Mouse (Mus musculus): ENCODE data around the gene Uchl4. TPM values are rescaled to one million over a fixed set of nuclear protein-coding genes. Genes with fewer than 3 reads are reported as not detected.

Uchl4 gene
- polyA plus RNA-seq, 1 experiment from 2014 or later: 5.4 TPM

GRCm38 (mm10) chr9:64202866-64203265, 32.1 kb upstream of the Uchl4 start:
- no peak overlapping the region for H3K4me2 ChIP-seq
- H3K4me1 ChIP-seq (replicated peaks; ENCODE audit: control insufficient read depth, insufficient read depth, low read length): no peaks in the 10 kb centered on the region
- H3K9me3 ChIP-seq (ENCODE audit: control insufficient read depth, low read length): no peaks in the 10 kb centered on the region
- DNase-seq (ENCODE audit: low spot score): no peak
- no peak overlapping the region for H3K9ac ChIP-seq (ENCODE audit: low read depth, low read length)
- H3K27ac ChIP-seq (ENCODE audit: low read depth, low read length): no peak overlapping the region
- ATAC-seq (replicated peaks; ENCODE audit: low FRiP score): no peak
- peaks cover 12% of the 10 kb centered on the region for H3K36me3 ChIP-seq (ENCODE audit: control insufficient read depth, insufficient read depth, low read length)
- no peak overlapping the region for H3K4me3 ChIP-seq (ENCODE audit: low read depth, low read length)
- no peaks in the 10 kb centered on the region for H3K27me3 ChIP-seq (replicated peaks; ENCODE audit: control insufficient read depth, insufficient read depth, low read length)

GRCm38 (mm10) chr9:64207509-64208084, 27.4 kb upstream of the Uchl4 start:
- H3K27me3 ChIP-seq (replicated peaks; ENCODE audit: control insufficient read depth, insufficient read depth, low read length): no peaks in the 10 kb centered on the region
- WGBS: 87% methylated on average over 3 of the region's 3 CpGs

GRCm38 (mm10) chr9:64214452-64214851, 20.5 kb upstream of the Uchl4 start:
- H3K4me3 ChIP-seq (ENCODE audit: low read depth, low read length): no peak overlapping the region
- no peak for ATAC-seq (replicated peaks; ENCODE audit: low FRiP score)
- H3K9ac ChIP-seq (ENCODE audit: low read depth, low read length): no peak overlapping the region
- H3K9me3 ChIP-seq (ENCODE audit: control insufficient read depth, low read length): no peaks in the 10 kb centered on the region
- H3K27me3 ChIP-seq (replicated peaks; ENCODE audit: control insufficient read depth, insufficient read depth, low read length): no peaks in the 10 kb centered on the region
- no peak overlapping the region for H3K27ac ChIP-seq (ENCODE audit: low read depth, low read length)
- WGBS: 83% methylated on average over 17 of the region's 17 CpGs
- DNase-seq (ENCODE audit: low spot score): no peak
- H3K36me3 ChIP-seq (ENCODE audit: control insufficient read depth, insufficient read depth, low read length): peaks cover 8% of the 10 kb centered on the region
- H3K4me1 ChIP-seq (replicated peaks; ENCODE audit: control insufficient read depth, insufficient read depth, low read length): no peaks in the 10 kb centered on the region
- no peak overlapping the region for H3K4me2 ChIP-seq

More at GRCm38 (mm10) chr9:64207509-64208084, 27.4 kb upstream of the Uchl4 start:
- no peak overlapping the region for H3K9ac ChIP-seq (ENCODE audit: low read depth, low read length)
- H3K4me1 ChIP-seq (replicated peaks; ENCODE audit: control insufficient read depth, insufficient read depth, low read length): no peaks in the 10 kb centered on the region
- no peak overlapping the region for H3K27ac ChIP-seq (ENCODE audit: low read depth, low read length)
- ATAC-seq (replicated peaks; ENCODE audit: low FRiP score) (no peak), DNase-seq (ENCODE audit: low spot score) (no peak)
- peaks cover 17% of the 10 kb centered on the region for H3K36me3 ChIP-seq (ENCODE audit: control insufficient read depth, insufficient read depth, low read length)
- H3K4me2 ChIP-seq: no peak overlapping the region
- no peaks in the 10 kb centered on the region for H3K9me3 ChIP-seq (ENCODE audit: control insufficient read depth, low read length)
- no peak overlapping the region for H3K4me3 ChIP-seq (ENCODE audit: low read depth, low read length)

- H3K9me3 ChIP-seq (ENCODE audit: control insufficient read depth, low read length): no peaks in the 10 kb centered on the region
- H3K27ac ChIP-seq (ENCODE audit: low read depth, low read length): no peak overlapping the region
- H3K4me2 ChIP-seq: no peak overlapping the region
- no peaks in the 10 kb centered on the region; the same call in 1 of the 2 replicates for H3K4me1 ChIP-seq (replicated peaks; ENCODE audit: control insufficient read depth, insufficient read depth, low read length)
- H3K36me3 ChIP-seq (ENCODE audit: control insufficient read depth, insufficient read depth, low read length): peaks cover 6% of the 10 kb centered on the region
- H3K27me3 ChIP-seq (replicated peaks; ENCODE audit: control insufficient read depth, insufficient read depth, low read length): no peaks in the 10 kb centered on the region
- no peak overlapping the region for H3K9ac ChIP-seq (ENCODE audit: low read depth, low read length)
- no peak for ATAC-seq (replicated peaks; ENCODE audit: low FRiP score)
- DNase-seq (ENCODE audit: low spot score): no peak
- H3K4me3 ChIP-seq (ENCODE audit: low read depth, low read length): no peak overlapping the region
- WGBS: 51% methylated on average over 4 of the region's 4 CpGs
Observed at GRCm38 (mm10) chr9:64216090-64216489, 18.9 kb upstream of the Uchl4 start.

- H3K9ac ChIP-seq (ENCODE audit: low read depth, low read length): no peak overlapping the region
- H3K27ac ChIP-seq (ENCODE audit: low read depth, low read length): no peak overlapping the region
- H3K36me3 ChIP-seq (ENCODE audit: control insufficient read depth, insufficient read depth, low read length): peaks cover 6% of the 10 kb centered on the region
- H3K4me3 ChIP-seq (ENCODE audit: low read depth, low read length): no peak overlapping the region
- H3K4me1 ChIP-seq (replicated peaks; ENCODE audit: control insufficient read depth, insufficient read depth, low read length): no peaks in the 10 kb centered on the region; the same call in 1 of the 2 replicates
- H3K27me3 ChIP-seq (replicated peaks; ENCODE audit: control insufficient read depth, insufficient read depth, low read length): no peaks in the 10 kb centered on the region
- WGBS: 91% methylated on average over 2 of the region's 2 CpGs
- H3K4me2 ChIP-seq: no peak overlapping the region
- ATAC-seq (replicated peaks; ENCODE audit: low FRiP score) (no peak), DNase-seq (ENCODE audit: low spot score) (no peak)
- H3K9me3 ChIP-seq (ENCODE audit: control insufficient read depth, low read length): no peaks in the 10 kb centered on the region
Observed at GRCm38 (mm10) chr9:64216641-64217040, 18.4 kb upstream of the Uchl4 start.

GRCm38 (mm10) chr9:64217887-64218286, 17.1 kb upstream of the Uchl4 start:
- H3K9ac ChIP-seq (ENCODE audit: low read depth, low read length): no peak overlapping the region
- H3K4me3 ChIP-seq (ENCODE audit: low read depth, low read length): no peak overlapping the region
- no peak overlapping the region for H3K27ac ChIP-seq (ENCODE audit: low read depth, low read length)
- H3K4me2 ChIP-seq: no peak overlapping the region
- ATAC-seq (replicated peaks; ENCODE audit: low FRiP score) (no peak), DNase-seq (ENCODE audit: low spot score) (no peak)
- no peaks in the 10 kb centered on the region; the same call in 1 of the 2 replicates for H3K36me3 ChIP-seq (ENCODE audit: control insufficient read depth, insufficient read depth, low read length)
- no peaks in the 10 kb centered on the region for H3K9me3 ChIP-seq (ENCODE audit: control insufficient read depth, low read length)
- no peaks in the 10 kb centered on the region; the same call in 1 of the 2 replicates for H3K4me1 ChIP-seq (replicated peaks; ENCODE audit: control insufficient read depth, insufficient read depth, low read length)
- no peaks in the 10 kb centered on the region for H3K27me3 ChIP-seq (replicated peaks; ENCODE audit: control insufficient read depth, insufficient read depth, low read length)

- no peak overlapping the region for H3K9ac ChIP-seq (ENCODE audit: low read depth, low read length)
- no peak overlapping the region for H3K27ac ChIP-seq (ENCODE audit: low read depth, low read length)
- H3K4me2 ChIP-seq: no peak overlapping the region
- no peaks in the 10 kb centered on the region for H3K9me3 ChIP-seq (ENCODE audit: control insufficient read depth, low read length)
- ATAC-seq (replicated peaks; ENCODE audit: low FRiP score) (no peak), DNase-seq (ENCODE audit: low spot score) (no peak)
- 81% methylated on average over 1 of the region's 1 CpGs for WGBS
- no peak overlapping the region for H3K4me3 ChIP-seq (ENCODE audit: low read depth, low read length)
- H3K36me3 ChIP-seq (ENCODE audit: control insufficient read depth, insufficient read depth, low read length): no peaks in the 10 kb centered on the region; the same call in 1 of the 2 replicates
- no peaks in the 10 kb centered on the region for H3K27me3 ChIP-seq (replicated peaks; ENCODE audit: control insufficient read depth, insufficient read depth, low read length)
- H3K4me1 ChIP-seq (replicated peaks; ENCODE audit: control insufficient read depth, insufficient read depth, low read length): no peaks in the 10 kb centered on the region; the same call in 1 of the 2 replicates
Observed at GRCm38 (mm10) chr9:64219305-64219704, 15.7 kb upstream of the Uchl4 start.

GRCm38 (mm10) chr9:64219772-64220420, 15.1 kb upstream of the Uchl4 start:
- H3K9me3 ChIP-seq (ENCODE audit: control insufficient read depth, low read length): no peaks in the 10 kb centered on the region
- WGBS: 86% methylated on average over 10 of the region's 10 CpGs
- no peak for DNase-seq (ENCODE audit: low spot score)
- H3K4me3 ChIP-seq (ENCODE audit: low read depth, low read length): no peak overlapping the region
- no peaks in the 10 kb centered on the region for H3K27me3 ChIP-seq (replicated peaks; ENCODE audit: control insufficient read depth, insufficient read depth, low read length)
- no peak overlapping the region for H3K27ac ChIP-seq (ENCODE audit: low read depth, low read length)
- H3K36me3 ChIP-seq (ENCODE audit: control insufficient read depth, insufficient read depth, low read length): no peaks in the 10 kb centered on the region
- no peaks in the 10 kb centered on the region; the same call in 1 of the 2 replicates for H3K4me1 ChIP-seq (replicated peaks; ENCODE audit: control insufficient read depth, insufficient read depth, low read length)
- H3K9ac ChIP-seq (ENCODE audit: low read depth, low read length): no peak overlapping the region
- no peak for ATAC-seq (replicated peaks; ENCODE audit: low FRiP score)
- H3K4me2 ChIP-seq: no peak overlapping the region

GRCm38 (mm10) chr9:64220603-64221002, 14.4 kb upstream of the Uchl4 start:
- 65% methylated on average over 1 of the region's 1 CpGs for WGBS

More at GRCm38 (mm10) chr9:64220603-64221002, 14.4 kb upstream of the Uchl4 start:
- DNase-seq (ENCODE audit: low spot score) (no peak), ATAC-seq (replicated peaks; ENCODE audit: low FRiP score) (no peak)
- no peaks in the 10 kb centered on the region for H3K9me3 ChIP-seq (ENCODE audit: control insufficient read depth, low read length)
- no peaks in the 10 kb centered on the region for H3K27me3 ChIP-seq (replicated peaks; ENCODE audit: control insufficient read depth, insufficient read depth, low read length)
- no peaks in the 10 kb centered on the region; the same call in 1 of the 2 replicates for H3K4me1 ChIP-seq (replicated peaks; ENCODE audit: control insufficient read depth, insufficient read depth, low read length)
- no peaks in the 10 kb centered on the region for H3K36me3 ChIP-seq (ENCODE audit: control insufficient read depth, insufficient read depth, low read length)
- no peak overlapping the region for H3K4me2 ChIP-seq
- H3K4me3 ChIP-seq (ENCODE audit: low read depth, low read length): no peak overlapping the region
- no peak overlapping the region for H3K27ac ChIP-seq (ENCODE audit: low read depth, low read length)
- no peak overlapping the region for H3K9ac ChIP-seq (ENCODE audit: low read depth, low read length)
